Mouse (Mus musculus) spleen, postnatal 14 days (tissue): ENCODE results near the gene Raph1.

ENCODE experiments used
- DNase-seq, 2 experiments: peaks; one replicate each; pipeline ENCODE4 v3.0.0; 2021 to 2022; ENCODE audit warnings: low spot score in 2 of 2

The Raph1 gene

DNA sequence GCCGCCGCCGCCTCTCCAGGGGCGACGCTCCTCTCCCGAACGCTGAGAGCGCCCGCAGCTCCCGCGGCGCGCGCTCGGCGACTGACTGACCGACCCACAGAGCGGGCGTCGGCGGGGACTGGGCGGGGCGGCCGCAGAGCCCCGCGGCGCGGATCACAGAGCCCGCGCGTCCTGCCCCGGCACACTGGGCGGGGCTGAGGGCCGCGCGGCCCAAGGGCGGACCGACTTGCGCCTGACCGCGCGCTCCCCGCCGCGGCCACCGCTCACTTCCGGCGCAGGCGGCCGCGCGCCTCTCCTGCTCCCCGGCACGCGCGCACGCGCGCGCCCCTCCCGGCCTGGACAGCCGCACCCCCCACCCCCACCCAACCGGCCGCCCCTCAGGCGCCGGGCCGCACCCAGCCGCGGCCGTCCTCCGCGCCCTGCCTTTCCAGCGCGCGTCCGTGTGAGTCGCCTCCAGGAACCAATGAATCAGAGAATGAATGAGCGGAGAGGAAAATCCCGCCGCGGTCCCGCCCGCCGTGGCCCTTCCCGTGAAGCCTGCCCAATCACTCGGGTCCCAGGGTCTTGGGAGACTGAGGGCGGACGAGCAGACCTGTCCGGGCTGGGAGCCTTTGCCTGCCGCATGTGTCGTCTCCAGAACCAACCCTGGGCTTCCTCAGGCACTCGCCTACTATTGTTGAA is at the start of gene Raph1:
Gene Raph1, minus strand, starts transcription at position 474 of the 681 bp plus-strand sequence.
- peak; percentile 8 to 10 for DNase-seq

DNA sequence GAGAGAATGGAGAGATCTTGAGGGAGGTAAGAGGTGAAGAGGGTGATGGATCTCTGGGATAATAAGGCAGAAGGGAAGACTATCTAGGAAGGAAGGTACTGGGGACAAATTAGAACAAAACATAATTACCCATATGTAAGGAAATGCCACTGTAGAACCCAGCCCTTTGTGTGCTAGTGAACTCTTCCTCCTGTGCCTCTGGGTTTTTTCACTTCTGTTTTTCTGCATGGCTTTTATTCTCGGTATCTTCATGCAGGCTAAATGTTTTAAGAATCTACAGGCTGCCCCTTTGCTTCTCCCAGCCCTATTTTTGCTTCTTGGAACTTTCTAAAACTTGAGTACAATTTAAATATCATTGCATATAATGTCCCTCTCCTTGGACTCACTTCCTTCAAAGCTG is 48.8 kb upstream of the Raph1 start:
- DNase-seq: no peak

DNA sequence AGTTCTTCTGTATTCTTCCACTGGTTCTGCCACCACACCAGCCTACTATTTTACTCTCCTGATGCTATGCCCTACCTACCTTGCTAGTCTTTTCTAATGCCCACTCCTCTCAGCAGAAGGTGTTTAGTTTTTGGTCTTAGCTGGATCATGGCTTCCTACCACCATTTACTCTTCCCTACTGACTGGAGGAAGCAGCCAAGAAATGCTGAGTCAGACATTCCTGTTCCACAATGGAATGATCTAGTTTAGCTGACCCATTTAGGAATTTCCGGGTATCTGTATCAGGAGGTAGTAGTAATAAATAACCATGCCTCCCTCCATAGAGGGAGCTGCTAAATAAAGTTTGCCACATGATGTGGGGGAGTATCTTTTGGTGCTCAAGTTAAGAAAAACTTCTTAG is 48.0 kb upstream of the Raph1 start:
- no peak for DNase-seq

DNA sequence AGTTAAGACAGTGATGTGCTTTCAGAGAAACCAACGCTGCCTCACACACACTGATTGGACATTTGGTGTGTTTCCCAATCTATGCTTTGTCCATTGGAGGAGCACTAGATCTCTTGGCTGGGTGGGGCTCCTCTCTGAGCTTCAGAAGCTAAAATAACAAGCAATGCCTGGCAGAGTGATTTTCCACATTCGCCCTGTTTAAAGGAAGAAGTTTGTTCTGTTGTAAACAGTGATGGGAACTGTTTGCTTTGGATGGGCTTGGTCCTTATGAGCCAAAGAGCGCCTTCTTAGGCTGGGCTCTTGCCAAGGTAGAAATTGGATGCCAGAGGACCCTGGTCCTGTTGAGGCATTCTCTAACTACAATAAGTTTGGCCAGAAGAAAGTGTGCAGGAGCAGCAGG is 45.1 kb upstream of the Raph1 start:
- no peak for DNase-seq

DNA sequence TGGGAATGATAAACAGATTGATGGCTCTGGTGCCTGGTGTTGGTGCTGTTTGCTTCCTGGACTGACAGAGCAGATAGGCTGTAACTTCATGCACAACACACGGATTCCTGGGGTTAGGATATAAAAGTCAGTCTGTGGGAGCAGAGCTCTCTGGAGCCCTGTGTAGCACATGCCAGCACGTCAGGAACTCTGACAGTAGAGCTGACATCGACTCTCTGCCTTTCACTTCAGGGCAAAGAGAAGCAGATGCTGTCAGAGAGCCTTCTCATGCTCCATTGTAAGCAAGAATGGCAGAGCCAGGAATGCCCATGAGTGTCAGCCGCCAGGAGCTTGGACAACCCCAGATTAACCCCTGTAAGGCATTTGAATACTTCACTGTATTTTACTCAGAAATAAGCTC is 43.7 kb upstream of the Raph1 start:
- DNase-seq: no peak

DNA sequence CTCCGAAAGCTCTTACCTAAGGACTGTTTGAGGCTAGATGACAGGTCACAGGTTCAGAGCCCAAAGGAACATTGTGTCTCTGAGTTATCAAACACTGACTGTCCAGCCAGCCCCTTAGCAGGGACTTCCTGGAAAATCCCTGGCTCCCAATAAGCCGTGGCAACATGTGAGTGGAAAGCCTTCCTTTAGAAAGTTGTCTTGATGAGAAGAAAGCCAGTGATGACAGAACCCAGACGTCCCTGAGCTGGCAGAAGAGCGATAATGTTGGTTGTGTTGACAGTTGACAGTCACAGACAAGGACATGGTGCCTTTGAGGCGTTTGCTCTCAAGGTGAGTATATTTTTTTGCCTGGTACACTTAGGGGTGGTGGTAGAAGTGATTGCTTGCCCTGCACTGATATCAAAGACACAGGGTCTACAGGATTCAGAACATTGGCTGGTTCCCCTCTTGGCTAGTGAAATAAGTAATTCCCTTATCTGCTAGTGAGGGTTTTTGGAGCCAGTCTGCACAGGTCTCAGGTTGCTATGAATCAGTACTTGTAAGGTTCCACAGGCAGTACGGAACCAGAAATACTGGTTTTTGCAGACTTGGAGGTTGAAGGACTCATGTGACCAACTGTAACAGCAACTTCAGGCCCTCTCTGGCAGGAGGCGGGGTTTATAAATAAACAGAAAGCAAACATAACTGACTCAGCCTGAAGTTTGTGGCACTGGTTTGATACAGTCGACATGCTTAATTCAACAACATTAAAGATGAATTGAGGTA is 42.3 kb upstream of the Raph1 start:
- no peak for DNase-seq

DNA sequence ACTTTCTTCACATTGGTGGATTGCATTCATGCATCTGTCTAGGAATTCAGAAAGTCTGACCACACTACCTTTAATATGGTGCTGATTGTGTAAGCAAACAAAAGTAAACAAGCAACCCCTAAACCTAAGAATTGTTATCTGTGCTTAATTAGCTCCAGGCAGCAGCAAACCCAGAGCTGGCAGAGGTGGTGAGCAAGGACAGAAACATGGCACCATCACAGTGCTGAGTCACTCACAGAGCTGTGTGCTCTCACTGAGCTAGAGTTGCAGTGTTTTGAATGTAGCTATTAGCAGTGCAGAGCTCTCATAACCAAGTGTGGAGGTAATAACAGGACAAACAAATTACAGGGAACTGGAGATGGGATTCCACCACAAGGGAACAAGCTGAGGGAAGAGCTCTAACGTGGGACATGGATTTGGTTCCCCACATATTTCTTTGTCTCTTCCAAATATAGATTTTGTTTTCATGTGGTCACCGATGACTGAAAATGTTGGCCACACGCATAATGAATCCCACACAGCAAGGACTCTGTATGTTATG is 37.6 kb upstream of the Raph1 start:
- no peak for DNase-seq

DNA sequence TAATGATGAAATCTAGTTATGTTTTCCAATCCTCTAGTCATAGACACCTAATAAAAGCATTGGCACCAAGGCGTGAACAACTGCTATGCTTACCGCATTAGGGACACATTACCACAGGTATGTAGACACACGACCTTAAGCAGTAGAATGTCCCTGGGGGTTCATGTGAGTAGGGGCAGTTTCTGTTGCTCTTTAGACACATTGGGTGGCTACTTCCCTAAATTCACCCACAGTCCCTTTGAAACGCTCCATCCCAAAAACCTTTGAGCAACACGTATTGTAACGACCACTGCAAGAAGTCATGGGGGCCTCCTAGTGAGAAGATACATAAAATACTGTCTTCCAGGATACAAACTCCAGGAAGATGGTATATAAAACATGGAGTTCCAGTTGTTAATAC is 33.8 kb upstream of the Raph1 start:
- DNase-seq: no peak

DNA sequence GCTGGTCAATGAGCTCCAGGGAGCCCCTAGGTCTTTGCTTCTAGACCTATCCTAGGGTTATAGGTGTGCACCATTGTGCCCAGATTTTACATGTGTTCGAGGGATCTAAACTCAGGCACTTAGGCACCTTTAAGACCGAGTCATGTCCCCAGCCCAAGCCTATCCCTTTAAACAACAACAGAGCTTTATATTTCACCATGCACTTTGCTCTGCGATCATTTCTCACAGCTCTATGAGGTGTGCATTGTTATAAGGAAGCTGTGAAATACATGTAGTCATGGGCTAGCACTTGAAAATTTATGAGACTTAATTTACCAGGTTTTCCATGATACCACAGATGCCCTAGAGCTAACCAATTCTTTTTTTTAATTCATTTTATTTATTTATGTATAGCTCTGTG is 33.0 kb upstream of the Raph1 start:
- DNase-seq: no peak

DNA sequence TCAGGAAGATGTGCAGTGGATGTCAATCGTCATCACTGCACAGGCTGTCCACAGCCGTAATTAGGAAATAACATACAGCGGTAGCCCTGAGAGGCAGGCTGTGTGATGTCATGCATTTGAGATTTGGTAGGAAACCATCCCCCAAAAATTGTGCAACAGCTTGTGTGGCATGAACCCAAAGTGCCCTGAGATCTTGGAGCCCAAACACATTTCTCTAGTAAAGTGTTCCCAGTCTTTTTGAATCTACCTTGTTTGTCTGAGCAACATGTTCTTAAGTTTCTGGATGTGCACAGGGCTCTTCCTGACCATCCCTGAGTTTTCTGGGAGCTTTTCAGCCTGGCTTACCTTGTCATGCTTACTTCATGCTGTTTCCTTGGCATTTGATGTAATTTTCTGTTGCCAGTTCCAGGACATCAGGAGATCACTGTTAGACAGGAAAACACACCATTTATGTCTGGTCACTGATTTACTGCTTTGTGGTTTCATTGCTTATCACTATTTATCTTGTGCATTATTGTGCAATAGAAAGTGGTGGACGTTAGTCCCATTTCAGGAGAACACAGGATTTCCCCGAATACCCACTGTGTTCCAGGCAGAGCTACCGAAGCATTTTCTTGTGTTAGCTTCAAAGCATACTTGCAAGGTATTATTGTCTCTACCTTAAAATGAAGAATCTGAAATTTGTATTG is 32.3 kb upstream of the Raph1 start:
- no peak for DNase-seq

DNA sequence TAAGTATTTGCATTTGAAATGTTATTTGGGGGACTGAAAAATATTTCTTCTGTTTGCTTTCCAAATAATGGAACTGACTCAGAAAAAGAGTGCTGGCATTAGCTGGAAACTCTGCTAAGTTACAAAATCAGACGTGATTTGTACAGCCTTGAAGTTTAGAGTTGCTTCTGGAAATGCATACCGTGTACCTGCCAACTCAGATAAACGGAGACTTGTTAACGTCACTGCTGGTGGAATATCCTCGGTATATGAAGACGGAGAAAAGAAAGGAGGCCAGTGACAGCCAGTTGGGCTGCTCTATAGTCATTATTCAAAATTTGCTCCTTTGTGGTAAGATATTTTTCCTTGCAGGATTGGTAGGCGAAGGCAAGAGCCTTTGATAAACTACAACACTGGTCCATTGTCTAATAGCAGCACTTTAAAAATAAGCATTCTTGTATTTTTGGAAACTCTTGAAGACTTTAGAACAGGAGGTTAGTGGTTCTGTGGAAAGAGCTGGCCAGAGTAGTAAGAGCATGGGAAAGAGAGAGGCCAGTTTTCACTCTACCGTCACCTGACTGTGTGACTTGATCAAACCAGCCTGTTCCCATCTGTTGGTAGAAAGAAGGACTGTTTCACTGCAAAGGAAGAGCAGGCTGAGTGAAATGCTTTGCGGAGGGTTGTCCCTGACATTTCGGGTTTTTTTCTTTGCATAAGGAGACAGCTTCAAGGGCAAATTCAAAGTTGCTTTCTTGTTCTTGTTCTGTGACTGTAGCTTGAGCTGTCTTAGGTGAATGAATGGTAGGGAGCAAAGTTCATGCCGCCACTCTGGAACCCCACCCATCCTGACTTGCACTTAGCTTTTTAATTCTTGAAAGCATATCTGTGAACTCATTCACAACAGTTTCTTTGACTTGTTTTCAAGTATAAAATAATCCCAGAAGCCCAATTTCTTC is 29.7 kb upstream of the Raph1 start:
- no peak for DNase-seq

DNA sequence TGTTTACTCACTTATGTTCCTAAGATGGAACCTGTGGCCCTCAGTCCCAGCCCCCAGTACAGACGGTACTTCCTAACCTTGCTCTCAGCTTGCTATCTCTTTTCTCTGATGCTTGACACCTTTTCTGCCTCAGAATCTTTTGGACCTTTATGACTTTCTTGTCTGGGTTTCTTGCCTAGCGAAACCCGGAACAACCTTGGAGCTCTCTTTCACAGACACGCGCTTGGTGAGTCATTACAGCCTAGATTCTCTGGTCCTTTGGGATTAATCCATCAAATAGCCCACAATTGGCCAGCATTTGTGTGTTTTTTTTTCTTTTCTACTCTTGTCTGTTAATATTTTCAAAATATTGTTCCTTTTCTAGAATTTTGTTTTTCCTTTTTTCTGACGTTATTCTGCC is 26.2 kb upstream of the Raph1 start:
- no peak for DNase-seq

DNA sequence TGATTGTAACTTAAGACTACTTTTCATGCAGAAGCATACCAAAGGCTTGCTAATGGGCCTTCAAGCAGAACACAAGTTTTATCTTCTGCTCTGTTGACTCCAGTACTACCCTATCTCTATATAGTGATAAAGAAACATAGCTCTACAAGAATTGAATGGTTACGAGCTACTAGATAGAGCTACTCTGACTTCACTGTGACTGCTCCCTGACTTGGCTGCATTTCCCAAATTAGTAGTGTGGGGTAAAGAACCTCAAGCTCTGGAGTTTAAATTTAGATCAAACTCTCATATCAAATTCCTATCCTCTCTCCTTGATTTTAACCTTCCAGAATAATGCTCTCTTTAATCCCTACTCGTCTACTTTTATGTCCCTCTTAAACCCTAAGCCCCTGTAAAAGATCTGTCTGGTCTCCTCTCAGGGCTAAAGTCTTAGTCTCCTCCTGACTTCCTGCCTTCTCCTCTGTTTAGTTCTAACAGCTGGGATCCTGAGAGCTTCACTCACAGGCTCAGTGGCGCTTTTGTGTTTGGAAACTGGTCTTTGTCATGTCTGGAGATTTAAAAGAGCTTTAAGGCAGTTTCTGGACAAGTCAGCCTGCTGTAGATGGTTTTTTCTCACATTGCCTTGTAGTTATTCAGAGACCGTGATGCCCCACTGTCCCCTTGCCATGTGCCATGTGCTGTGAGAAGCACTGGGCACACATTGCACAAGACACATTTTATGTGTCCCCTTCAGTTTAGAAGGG is 22.2 kb upstream of the Raph1 start:
- no peak for DNase-seq

DNA sequence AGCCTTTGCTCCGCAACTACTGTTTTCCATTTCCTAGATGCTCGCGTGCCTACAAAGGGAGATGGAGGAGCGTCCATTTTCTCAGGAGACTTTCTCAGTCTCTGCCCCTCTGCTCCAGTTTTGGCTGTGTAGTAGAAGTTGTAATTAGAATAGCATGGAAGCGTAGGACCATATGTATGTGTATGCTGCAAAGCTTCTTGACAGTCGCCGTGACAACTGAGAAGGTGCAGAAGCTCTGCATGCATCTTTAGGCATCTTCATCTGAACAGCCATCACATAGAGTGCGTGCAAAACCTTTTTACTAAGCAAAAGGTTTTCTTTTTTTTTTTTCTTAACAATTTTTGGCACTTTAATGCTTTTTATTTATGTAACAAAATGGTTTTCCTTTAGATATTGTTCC is 14.1 kb upstream of the Raph1 start:
- DNase-seq: no peak

DNA sequence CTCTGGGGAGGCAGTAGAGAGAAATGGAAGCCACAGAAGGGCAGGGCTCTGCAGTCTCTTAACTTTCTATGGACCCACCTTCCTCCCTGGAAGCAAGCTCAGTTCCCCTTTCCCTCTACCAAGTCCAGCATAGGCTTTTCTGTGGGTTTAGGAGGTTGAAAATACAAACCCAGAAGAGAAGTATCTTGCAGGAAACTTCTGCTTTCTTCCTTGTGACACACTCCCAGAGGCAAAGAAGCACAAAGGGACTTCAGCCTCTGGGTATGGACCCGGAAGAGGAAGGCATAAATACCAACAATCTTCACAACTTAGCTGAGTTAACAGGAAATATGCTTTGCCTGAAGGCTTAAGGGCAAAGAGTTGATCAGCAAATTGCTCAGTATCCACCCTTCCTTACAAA is 13.0 kb upstream of the Raph1 start:
- DNase-seq: no peak

DNA sequence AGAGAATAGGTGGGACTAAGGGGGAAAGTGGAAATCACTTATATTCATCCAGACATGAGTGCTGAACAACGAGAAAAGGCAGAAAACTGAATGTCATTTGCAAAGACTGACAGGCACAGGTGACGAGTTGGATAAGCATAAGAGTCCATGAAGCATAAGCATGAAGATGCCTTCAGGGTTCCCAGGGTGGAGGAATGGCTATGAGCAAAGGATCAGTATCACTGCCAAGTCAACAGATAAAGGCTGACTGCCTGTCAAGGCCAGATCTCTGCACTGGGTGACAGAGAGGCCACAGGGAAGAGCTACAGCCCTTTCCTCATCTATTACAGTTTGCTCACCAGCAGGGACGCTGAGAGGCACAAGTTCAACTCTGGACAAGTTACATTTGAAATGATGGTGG is 5.8 kb upstream of the Raph1 start:
- DNase-seq: no peak

DNA sequence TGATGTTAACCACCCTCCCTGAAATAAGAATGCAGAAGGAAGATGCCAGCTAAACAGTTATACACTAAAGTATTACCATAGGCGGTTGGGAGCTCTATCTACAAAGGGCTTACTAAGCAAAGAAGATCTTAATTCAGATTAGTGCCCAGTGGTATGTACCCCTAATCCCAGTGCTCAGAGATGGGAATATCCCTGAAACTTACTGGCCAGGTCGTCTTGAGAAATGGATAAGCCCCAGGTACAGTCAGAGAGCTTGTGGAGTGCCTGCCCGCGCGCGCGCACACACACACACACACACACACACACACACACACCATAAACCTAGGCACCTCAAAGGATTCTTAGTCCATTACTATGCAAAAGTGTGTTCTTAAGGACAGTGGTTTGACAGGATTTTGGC is 2.8 kb upstream of the Raph1 start:
- DNase-seq: no peak

DNA sequence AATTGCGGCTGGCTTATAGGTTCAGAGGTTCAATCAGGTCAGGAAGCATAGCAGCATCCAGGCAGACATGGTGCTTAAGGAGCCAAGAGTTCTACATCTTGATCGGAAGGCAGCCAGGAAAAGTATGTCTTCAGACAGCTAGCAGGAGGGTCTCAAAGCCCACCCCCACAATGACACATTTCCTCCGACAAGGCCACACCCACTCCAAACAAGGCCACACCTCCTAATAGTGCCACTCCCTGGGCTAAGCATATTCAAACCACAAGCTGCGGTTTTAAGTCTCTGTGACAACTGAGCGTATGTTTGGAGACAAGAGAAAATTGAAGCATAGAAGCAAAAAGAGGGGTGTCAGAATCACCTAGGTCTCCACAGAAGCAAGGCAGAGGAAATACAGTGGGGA is 2.3 kb upstream of the Raph1 start:
- DNase-seq: no peak

DNA sequence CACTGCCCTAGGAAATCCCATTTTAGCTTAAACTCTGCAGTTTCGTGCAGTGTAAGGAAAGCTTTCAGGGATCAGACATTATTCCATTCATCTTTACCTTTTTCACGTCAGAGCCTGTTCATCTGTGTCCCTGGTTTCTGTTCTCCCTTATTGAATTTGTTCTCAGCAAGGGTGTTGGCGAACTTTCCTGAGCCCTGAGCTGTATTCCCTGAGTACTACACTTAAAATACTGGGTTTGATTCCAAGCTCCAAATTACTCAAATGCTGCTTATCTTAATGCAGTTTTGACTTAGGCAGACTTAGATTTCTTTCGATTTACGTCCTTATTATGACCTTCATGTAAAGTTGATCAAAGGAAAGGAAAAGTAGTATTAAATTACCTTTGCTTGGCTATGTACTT is 417 bp upstream of the Raph1 start:
- no peak for DNase-seq

DNA sequence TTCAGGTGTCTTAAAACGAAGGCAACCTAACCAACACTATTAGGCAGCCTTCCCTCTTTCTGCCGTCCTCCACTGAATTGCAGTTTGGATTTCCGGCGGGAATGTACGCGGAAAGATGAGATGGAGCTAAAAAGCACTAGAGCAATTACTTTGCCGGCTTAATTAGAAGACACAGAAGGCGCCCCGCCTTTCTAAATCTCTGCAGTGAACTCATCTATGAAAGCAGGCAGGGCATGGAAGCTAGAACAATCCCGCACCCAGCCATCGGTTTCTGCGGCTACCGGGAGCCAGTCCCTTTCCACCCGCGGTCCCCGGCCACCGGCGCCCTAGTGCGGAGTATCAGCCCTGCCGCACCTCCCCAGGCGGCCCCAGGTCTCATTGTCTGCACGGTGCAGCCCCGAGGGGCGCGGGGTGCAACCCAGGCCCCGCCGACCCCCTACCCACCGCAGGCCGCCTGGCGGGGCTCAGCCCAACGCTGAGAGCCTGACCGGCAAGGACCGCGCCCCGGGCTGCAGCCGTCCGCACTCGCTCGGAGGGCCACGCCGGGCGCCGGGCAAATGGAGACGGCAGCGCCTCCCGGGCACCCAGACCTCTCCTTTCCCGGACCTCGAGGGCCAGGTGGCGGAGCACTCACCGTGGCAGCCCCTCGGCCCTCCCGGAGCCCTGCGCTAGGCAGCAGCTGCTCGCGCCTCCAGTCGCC is 823 bp downstream of the Raph1 start:
- no peak for DNase-seq
